Mouse (Mus musculus): ENCODE measurements around the gene Olfr653. TPM values are rescaled to one million over a fixed set of nuclear protein-coding genes. Genes with fewer than 3 reads are reported as not detected.

The Olfr653 gene
- polyA plus RNA-seq, 1 experiment from 2014 or later, result not detected

Other genes starting within 250 kb of the Olfr653 start
- not detected in 2 replicates for gene Trim34b, start 247.8 kb upstream of the Olfr653 start, polyA plus RNA-seq (2016; fragmentation: Nextera tagmentation; extraction: Ambion mirVana)
- 1.2 and 1.4 TPM in 2 replicates for gene Trim12c, start 224.0 kb upstream of the Olfr653 start, polyA plus RNA-seq (2016; fragmentation: Nextera tagmentation; extraction: Ambion mirVana)
- 0.11 TPM in 1 of 2 replicates, not detected in the other for gene Trim30b, start 207.4 kb upstream of the Olfr653 start, polyA plus RNA-seq (2016; fragmentation: Nextera tagmentation; extraction: Ambion mirVana)
- gene Trim30c, start 176.5 kb upstream of the Olfr653 start, polyA plus RNA-seq (2016; fragmentation: Nextera tagmentation; extraction: Ambion mirVana), result 0.14 and 0.20 TPM in 2 replicates
- 1.2 and 1.3 TPM in 2 replicates for gene Trim30a, start 112.1 kb upstream of the Olfr653 start, polyA plus RNA-seq (2016; fragmentation: Nextera tagmentation; extraction: Ambion mirVana)
- gene Trim30d, start 69.5 kb upstream of the Olfr653 start, polyA plus RNA-seq (2016; fragmentation: Nextera tagmentation; extraction: Ambion mirVana), result 0.42 and 0.43 TPM in 2 replicates
- not detected in 2 replicates for gene Olfr651, start 27.2 kb upstream of the Olfr653 start, polyA plus RNA-seq (2016; fragmentation: Nextera tagmentation; extraction: Ambion mirVana)
- gene Olfr652, start 16.4 kb upstream of the Olfr653 start, polyA plus RNA-seq (2016; fragmentation: Nextera tagmentation; extraction: Ambion mirVana), result not detected in 2 replicates
- gene Olfr654, start 9.7 kb downstream of the Olfr653 start, polyA plus RNA-seq (2016; fragmentation: Nextera tagmentation; extraction: Ambion mirVana), result not detected in 2 replicates
- gene Olfr655, start 24.5 kb downstream of the Olfr653 start, polyA plus RNA-seq (2016; fragmentation: Nextera tagmentation; extraction: Ambion mirVana), result not detected in 2 replicates
- gene Olfr656, start 36.6 kb downstream of the Olfr653 start, polyA plus RNA-seq (2016; fragmentation: Nextera tagmentation; extraction: Ambion mirVana), result not detected in 2 replicates
- not detected in 2 replicates for gene Olfr657, start 47.5 kb downstream of the Olfr653 start, polyA plus RNA-seq (2016; fragmentation: Nextera tagmentation; extraction: Ambion mirVana)
- not detected in 2 replicates for gene Olfr658, start 70.0 kb downstream of the Olfr653 start, polyA plus RNA-seq (2016; fragmentation: Nextera tagmentation; extraction: Ambion mirVana)
- not detected in 2 replicates for gene Olfr659, start 89.4 kb downstream of the Olfr653 start, polyA plus RNA-seq (2016; fragmentation: Nextera tagmentation; extraction: Ambion mirVana)
- gene Olfr661, start 109.2 kb downstream of the Olfr653 start, polyA plus RNA-seq (2016; fragmentation: Nextera tagmentation; extraction: Ambion mirVana), result not detected in 2 replicates
- not detected in 2 replicates for gene Usp17le, start 200.2 kb downstream of the Olfr653 start, polyA plus RNA-seq (2016; fragmentation: Nextera tagmentation; extraction: Ambion mirVana)

All from liver, embryonic 12.5 days (tissue).